Mouse (Mus musculus): ENCODE measurements around the gene Cbr4.

DNA sequence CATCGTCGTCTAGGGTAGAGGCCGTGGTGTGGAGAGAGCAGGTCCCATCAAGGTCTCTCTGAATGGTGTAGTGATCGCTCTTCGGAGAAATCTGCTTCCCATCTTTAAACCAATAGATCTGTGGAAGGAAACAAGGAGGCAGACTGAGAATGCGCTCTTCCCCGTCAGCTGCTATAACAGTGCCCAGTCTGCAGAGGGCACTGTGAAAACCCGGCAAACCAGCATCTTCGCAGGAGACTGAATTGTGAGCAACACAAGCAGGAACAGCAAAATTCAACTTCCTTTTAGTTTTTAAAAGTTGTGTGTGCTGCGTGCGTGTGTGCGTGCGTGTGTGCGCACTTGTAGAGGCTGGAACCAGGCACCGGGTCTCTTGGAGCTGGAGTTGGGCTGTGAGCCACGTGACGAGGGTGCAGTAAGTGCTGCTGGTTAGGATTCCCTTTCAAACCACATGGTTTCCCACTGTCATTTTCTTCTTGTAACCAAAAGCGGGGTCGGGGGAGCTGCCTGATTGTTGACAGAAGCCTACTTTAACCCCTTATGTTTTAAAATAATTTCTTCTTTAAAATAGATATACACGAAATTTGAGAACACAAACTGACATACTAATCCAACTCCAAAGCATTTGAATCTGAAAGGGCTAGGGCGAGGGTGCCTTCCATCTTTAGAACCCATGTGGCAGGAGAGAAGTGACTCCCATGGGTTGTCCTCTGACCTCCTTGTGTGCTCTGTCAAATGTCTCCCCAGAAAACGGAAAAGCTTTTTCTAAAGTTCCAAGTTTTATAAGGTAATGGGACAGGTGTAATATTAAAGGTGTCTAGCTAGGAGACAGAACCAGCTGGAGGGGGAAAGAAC is 44.6 kb downstream of the Cbr4 start:
- no peak for TF ChIP-seq ZNF384 (IDR thresholded peaks at IDR 0.05; ENCODE audit: low read depth, low read length)
- TF ChIP-seq NELFE (IDR thresholded peaks at IDR 0.05; ENCODE audit: low read depth, low read length), result no peak
- TF ChIP-seq HCFC1 (IDR thresholded peaks at IDR 0.05; ENCODE audit: low read depth, low read length), result no peak
- TF ChIP-seq ZC3H11A (IDR thresholded peaks at IDR 0.05; ENCODE audit: low read depth, low read length), result no peak
- no peak for TF ChIP-seq POLR2A (IDR thresholded peaks at IDR 0.05; ENCODE audit: low read depth, low read length)
- no peak for TF ChIP-seq USF1 (IDR thresholded peaks at IDR 0.05; ENCODE audit: low read depth, low read length)
- no peak for TF ChIP-seq JUN (IDR thresholded peaks at IDR 0.05; ENCODE audit: insufficient read depth, low read depth, low read length)

All from CH12.LX (cell line).